Mouse (Mus musculus) heart, embryonic 14.5 days (tissue): ENCODE data around the gene Adamtsl1. TPM values are rescaled to one million over a fixed set of nuclear protein-coding genes. Genes with fewer than 3 reads are reported as not detected.

ENCODE experiments used
- ATAC-seq: fragments of 200-750 bp; cut with Nextera tagmentation; 2 replicates; pipeline ENCODE4 v1.8.0; 2017; ENCODE audit warnings: low read depth, moderate TSS enrichment; ENCODE audit not compliant: insufficient number of reproducible peaks, insufficient read depth, low FRiP score
- H3K27ac ChIP-seq, 2 experiments: fragments of 200-500 bp in 1 of 2; fragments of 300-500 bp in 1 of 2; sonication (generic) in 1 of 2; replicated peaks in 1 of 2; 2 replicates each; pipeline ENCODE4 v1.5.1; 2012 to 2014; ENCODE audit warnings: low read depth in 2 of 2, low read length in 2 of 2, control low read depth in 1 of 2, mild to moderate bottlenecking in 1 of 2, mixed read lengths in 1 of 2; ENCODE audit not compliant: control insufficient read depth in 1 of 2, insufficient read depth in 1 of 2
- H3K27me3 ChIP-seq: fragments of 300-500 bp; sonication (generic); 2 replicates; pipeline ENCODE4 v1.6.1; 2014; ENCODE audit warnings: mild to moderate bottlenecking, low read length, control low read depth; ENCODE audit not compliant: control insufficient read depth, insufficient read depth
- H3K36me3 ChIP-seq: fragments of 300-500 bp; sonication (generic); 2 replicates; pipeline ENCODE4 v1.6.1; 2014; ENCODE audit warnings: mild to moderate bottlenecking, control low read depth, low read length, mixed read lengths; ENCODE audit not compliant: control insufficient read depth, insufficient read depth
- H3K4me1 ChIP-seq, 2 experiments: fragments of 200-500 bp in 1 of 2; fragments of 300-500 bp in 1 of 2; sonication (generic) in 1 of 2; 2 replicates each; pipeline ENCODE4 v1.6.1; 2012 to 2014; ENCODE audit warnings: low read length in 2 of 2, control low read depth in 1 of 2, mixed read lengths in 1 of 2; ENCODE audit not compliant: control insufficient read depth in 2 of 2, insufficient read depth in 2 of 2
- H3K4me2 ChIP-seq: fragments of 300-500 bp; sonication (generic); 2 replicates; pipeline ENCODE4 v1.6.1; 2014; ENCODE audit warnings: mild to moderate bottlenecking, low read length
- H3K4me3 ChIP-seq, 2 experiments: fragments of 200-500 bp in 1 of 2; fragments of 300-500 bp in 1 of 2; sonication (generic) in 1 of 2; 2 replicates each; pipeline ENCODE4 v1.5.1; 2012 to 2014; ENCODE audit warnings: low read length in 2 of 2, mild to moderate bottlenecking in 2 of 2, control low read depth in 1 of 2, low read depth in 1 of 2, moderate library complexity in 1 of 2; ENCODE audit not compliant: control insufficient read depth in 1 of 2, insufficient read depth in 1 of 2
- H3K9ac ChIP-seq: fragments of 300-500 bp; sonication (generic); 2 replicates; pipeline ENCODE4 v1.6.1; 2014; ENCODE audit warnings: mild to moderate bottlenecking, low read length
- H3K9me3 ChIP-seq: fragments of 300-500 bp; sonication (generic); 2 replicates; pipeline ENCODE4 v1.6.1; 2016; ENCODE audit warnings: low read length, control low read depth; ENCODE audit not compliant: control insufficient read depth
- WGBS: fragments of 180-500 bp; shearing (Covaris S2); extraction: QIAGEN DNeasy Blood & Tissue Kit; methylation state at CpG from one replicate; pipeline ENCODE4 v1.1.7; 2014; 5-methylcytosine and 5-hydroxymethylcytosine counted together
- polyA plus RNA-seq: library from polyadenylated mRNA; unstranded; fragments of >200 nt; fragmentation: Nextera tagmentation; extraction: Ambion mirVana; gene quantifications from 2 replicates; pipeline ENCODE4 v1.2.1, GENCODE M21; 2014

Adamtsl1 gene
- polyA plus RNA-seq, 1 experiment from 2014 or later: 16.2 TPM

DNA sequence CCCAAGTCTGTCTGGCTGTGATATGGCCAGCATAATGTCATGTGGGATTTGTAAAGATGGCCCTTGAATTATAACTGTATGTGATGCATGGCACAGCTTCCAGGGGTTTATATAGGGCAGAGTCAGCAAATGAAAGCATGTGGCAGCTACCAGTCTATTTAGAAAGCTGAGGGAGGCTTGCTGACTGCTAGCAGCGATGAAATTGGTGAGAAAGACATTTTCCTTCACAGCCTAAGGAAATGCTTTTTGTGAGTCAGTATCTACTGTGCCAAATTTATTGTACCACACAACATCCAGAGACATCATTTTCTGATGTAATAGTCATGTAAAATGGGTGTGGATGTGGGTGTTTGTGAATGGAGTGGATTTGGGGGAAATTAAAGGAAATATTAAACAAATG is 214.4 kb downstream of the Adamtsl1 start:
- Histone ChIP-seq H3K4me1 (no peaks in the 10 kb centered on the region), H3K4me2 (no peak overlapping the region), H3K9me3 (no peaks in the 10 kb centered on the region), H3K27ac (no peak overlapping the region), H3K36me3 (no peaks in the 10 kb centered on the region), H3K4me3 (no peak overlapping the region), H3K27me3 (no peaks in the 10 kb centered on the region), H3K9ac (no peak overlapping the region)
- 64% methylated on average over 1 of the region's 1 CpGs for WGBS
- ATAC-seq: no peak

DNA sequence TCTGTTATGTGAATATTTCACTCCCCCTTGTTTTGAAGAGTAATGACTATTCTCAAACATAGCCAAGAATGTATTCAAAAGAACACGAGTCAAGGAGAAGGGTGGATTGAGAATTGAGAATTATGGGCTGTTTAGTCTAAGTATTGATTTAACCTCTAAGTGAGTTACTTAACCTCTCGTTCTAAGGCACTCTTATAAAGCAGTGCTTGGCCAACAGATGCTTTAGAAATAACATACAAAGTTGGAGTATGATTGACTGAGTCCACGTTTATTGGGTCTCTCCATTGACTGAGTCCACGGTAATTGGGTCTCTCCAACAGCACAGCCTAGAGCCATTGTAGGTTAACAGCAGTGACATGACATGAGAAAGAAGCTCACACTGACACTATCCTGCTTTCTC is 226.5 kb downstream of the Adamtsl1 start:
- Histone ChIP-seq H3K9me3 (no peaks in the 10 kb centered on the region), H3K4me2 (no peak overlapping the region), H3K36me3 (no peaks in the 10 kb centered on the region), H3K27ac (no peak overlapping the region), H3K27me3 (no peaks in the 10 kb centered on the region), H3K4me1 (0 out of 4 replicates have a peak, but pooled peaks cover 0 to 2% of the 10 kb centered on the region in 2 experiments), H3K4me3 (no peak overlapping the region), H3K9ac (no peak overlapping the region)
- 75% methylated on average over 4 of the region's 4 CpGs for WGBS
- ATAC-seq: no peak

DNA sequence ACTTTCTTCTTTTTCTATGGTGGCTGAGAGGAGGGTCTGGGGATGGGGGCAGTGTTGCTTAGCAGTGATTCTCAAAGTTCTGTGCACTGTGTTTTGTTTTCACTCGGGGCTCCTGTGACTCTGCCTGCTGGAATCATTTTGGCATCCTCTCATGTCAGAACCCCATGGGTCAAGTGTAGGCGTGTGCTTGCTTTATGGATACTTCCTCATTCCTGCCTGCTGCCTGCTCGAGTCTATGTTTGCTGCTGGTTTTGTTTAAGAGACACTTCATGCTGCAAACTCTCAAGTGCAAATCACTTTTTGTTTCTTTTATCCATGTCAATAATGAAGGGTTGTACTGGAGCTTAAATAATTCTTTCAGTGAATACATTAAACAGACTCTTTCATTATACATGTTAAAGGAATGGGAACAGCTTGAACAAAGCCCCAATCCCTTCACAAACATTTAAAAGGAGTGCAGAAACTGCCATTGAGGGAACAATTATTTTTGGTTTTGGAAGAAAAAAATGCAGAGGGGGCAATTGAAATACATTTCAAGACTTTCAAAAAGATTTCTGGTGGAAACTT is 227.9 kb downstream of the Adamtsl1 start:
- Histone ChIP-seq H3K27ac (no peak overlapping the region), H3K4me2 (no peak overlapping the region), H3K4me1 (0 out of 4 replicates have a peak, but pooled peaks cover 0 to 2% of the 10 kb centered on the region in 2 experiments), H3K9ac (no peak overlapping the region), H3K27me3 (no peaks in the 10 kb centered on the region), H3K36me3 (no peaks in the 10 kb centered on the region), H3K9me3 (no peaks in the 10 kb centered on the region), H3K4me3 (no peak overlapping the region)
- 21% methylated on average over 3 of the region's 3 CpGs for WGBS
- ATAC-seq: no peak

DNA sequence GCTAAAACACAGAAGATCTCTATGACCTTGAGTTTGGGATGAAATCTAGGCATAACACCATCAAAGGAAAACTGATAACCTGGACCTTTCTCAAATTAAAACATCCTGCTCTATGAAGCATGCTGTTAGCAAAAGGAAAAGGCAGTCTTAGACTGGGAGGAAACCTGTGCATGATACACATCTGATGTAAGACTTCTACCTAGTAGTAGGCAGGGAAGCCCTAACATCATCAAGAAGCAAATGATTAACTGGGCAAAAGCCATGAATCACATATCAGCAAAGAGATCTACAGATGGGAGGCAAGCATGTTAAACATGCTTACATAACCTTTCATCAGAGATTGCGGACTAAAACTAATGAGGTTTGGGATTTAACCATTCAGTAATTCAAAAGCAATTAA is 229.5 kb downstream of the Adamtsl1 start:
- Histone ChIP-seq H3K4me1 (0 out of 4 replicates have a peak, but pooled peaks cover 0 to 2% of the 10 kb centered on the region in 2 experiments), H3K4me3 (no peak overlapping the region), H3K36me3 (no peaks in the 10 kb centered on the region), H3K27ac (no peak overlapping the region), H3K4me2 (no peak overlapping the region), H3K27me3 (no peaks in the 10 kb centered on the region), H3K9ac (no peak overlapping the region), H3K9me3 (no peaks in the 10 kb centered on the region)
- 75% methylated on average over 1 of the region's 1 CpGs for WGBS
- ATAC-seq: no peak

DNA sequence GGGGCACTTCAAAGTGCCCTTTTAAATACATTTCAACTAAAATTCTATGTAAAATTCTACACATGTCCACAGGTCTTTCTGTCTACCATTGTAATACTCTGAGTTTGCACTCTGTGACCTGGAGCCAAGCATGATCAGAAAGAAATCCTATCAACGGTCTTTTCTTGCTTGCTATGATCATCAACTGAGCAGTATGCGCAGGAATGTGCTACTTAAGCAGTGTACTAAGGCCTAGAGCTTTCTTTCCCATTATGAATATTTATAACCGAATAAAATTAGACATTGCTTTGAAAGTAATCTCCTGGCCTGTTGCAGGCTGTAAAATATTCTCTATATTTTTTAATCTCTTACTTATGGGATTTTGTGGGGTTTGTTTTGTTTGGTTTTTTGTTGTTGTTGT is 248.7 kb downstream of the Adamtsl1 start:
- H3K9me3 ChIP-seq: no peaks in the 10 kb centered on the region
- H3K4me1 ChIP-seq: peaks cover 4 to 12% of the 10 kb centered on the region in 2 experiments
- H3K4me3 ChIP-seq: no peak overlapping the region
- 88% methylated on average over 3 of the region's 3 CpGs for WGBS
- no peak overlapping the region for H3K4me2 ChIP-seq
- H3K36me3 ChIP-seq: no peaks in the 10 kb centered on the region
- no peak overlapping the region for H3K27ac ChIP-seq
- no peaks in the 10 kb centered on the region for H3K27me3 ChIP-seq
- H3K9ac ChIP-seq: no peak overlapping the region
- no peak for ATAC-seq

DNA sequence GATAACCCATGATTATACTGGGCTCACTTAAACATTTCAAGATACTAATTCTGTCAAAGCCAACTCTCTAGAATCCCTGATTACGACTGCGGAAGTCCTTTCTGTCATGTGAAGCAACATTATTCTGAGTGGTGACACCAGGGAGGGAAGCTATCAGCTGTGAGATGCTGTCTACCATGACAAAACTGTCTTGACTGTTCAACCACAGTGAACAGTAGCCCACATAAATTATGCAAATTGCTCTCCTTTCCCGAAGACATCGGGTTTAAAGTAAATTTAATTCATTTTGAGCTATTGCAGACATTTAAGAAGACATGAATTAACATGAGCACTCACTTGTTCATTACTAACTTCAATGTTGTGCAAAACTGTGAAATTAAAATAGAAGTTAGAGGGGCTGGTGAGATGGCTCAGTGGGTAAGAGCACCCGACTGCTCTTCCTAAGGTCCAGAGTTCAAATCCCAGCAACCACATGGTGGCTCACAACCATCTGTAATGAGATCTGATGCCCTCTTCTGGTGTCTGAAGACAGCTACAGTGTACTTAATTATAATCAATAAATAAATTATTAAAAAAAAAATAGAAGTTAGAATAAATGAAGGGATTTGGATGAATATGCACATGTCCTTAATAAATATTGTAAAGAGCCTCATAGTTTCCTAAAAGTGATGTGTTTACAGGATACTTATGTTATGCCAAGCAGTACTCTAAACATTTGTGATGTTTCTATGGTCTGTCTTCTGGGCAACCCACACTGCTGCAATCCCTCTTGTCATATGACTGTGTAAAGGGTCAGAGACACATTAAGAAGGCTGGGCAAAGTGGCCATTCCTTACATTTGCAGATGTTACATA is 249.4 kb downstream of the Adamtsl1 start:
- no peak overlapping the region for H3K4me2 ChIP-seq

DNA sequence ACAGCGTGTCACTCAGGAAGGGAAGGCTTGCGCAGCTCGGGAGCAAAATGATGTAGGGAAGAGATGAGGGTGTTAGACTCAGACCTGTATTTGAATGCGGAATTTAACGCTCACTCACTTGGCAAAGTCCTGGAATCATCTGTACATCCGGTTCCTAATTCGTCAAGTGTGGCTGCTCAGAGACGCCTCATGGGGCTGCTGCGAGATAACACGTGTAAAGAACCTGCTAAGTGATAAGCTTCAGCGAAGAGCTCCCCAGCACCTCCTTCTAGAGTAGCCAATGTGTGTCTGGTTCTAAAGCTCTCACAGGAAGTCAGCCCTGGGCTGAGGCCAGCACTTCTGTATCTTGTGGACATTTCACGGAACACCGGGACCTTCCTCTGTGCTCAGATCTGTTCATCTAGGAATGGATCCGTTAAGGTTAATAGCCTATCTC is 250.1 kb downstream of the Adamtsl1 start:
- Histone ChIP-seq H3K4me2 (no peak overlapping the region), H3K9me3 (no peaks in the 10 kb centered on the region), H3K4me1 (peaks cover 4 to 12% of the 10 kb centered on the region in 2 experiments), H3K9ac (no peak overlapping the region), H3K27ac (no peak overlapping the region), H3K4me3 (no peak overlapping the region), H3K36me3 (no peaks in the 10 kb centered on the region), H3K27me3 (no peaks in the 10 kb centered on the region)
- WGBS: 33% methylated on average over 14 of the region's 14 CpGs
- no peak for ATAC-seq

More for the DNA sequence above, 249.4 kb downstream of the Adamtsl1 start:
- H3K27ac ChIP-seq: no peak overlapping the region
- no peak overlapping the region for H3K4me3 ChIP-seq
- H3K27me3 ChIP-seq: no peaks in the 10 kb centered on the region
- H3K9me3 ChIP-seq: no peaks in the 10 kb centered on the region
- no peaks in the 10 kb centered on the region for H3K36me3 ChIP-seq
- WGBS: 82% methylated on average over 5 of the region's 5 CpGs
- H3K9ac ChIP-seq: no peak overlapping the region
- H3K4me1 ChIP-seq: peaks cover 4 to 12% of the 10 kb centered on the region in 2 experiments
- ATAC-seq: no peak
